Mouse (Mus musculus) kidney, adult 18-20 months (tissue): ENCODE results near the gene Terf2ip.

Experiments used
- DNase-seq: peaks from one replicate; pipeline ENCODE4 v3.0.0; 2021

Terf2ip gene

DNA sequence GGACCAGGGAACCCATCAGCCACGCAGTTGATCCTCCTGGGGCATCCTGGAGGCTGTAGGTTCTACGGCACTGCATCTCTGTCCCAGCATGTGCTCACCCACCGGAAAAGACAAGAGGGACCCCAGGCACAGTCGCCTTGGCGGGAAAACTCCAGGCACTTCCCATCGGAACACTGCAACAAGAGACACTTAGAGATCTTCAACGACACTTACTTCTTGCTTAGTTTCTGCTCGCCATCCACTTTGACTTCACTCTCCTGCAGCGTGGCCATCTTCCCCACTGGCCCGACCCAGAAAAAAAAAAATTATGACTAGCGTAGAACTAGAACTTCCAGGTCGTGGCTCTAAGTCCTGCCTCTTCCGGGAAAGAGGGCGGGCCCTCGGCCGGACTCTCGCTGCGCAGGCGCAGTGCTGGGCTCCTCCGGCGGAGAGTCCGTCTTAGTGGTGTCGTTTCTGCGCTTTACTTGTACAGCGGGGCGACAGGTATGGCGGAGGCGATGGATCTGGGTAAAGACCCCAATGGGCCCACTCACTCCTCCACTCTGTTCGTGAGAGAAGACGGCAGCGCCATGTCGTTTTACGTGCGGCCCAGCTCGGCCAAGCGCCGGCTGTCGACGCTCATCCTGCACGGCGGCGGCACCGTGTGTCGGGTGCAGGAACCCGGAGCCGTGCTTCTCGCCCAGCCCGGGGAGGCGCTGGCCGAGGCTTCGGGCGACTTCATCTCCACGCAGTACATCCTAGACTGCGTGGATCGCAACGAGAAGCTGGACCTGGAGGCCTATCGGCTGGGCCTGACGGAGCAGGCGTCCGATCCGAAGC, at the start of gene Terf2ip, which contains the start of gene Kars:
Gene Terf2ip, plus strand, starts transcription at position 402 of the 819 bp plus-strand sequence.
Gene Kars, minus strand, starts transcription at position 327 of the 819 bp plus-strand sequence.
- DNase-seq: peak; percentile 93

DNA sequence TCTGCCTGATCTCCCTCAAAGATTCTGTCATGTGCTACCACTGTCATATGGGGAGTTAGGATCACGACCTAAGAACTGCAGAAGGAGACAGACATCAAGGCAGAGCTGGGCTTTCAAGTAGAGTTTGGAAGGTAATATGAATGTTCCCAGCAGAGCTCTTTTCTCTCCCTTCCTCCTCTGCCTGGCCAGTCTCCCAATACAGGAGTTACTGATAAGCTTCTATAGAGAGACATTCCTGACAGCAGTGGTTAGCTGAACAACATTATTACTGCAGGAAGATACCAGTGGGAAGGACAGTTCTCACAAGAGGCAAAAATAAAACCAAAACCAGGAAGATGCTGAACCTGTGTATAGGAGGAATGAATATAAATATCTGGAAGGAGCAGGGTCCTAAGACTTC, 48.6 kb upstream of the Terf2ip start:
- DNase-seq: no peak

DNA sequence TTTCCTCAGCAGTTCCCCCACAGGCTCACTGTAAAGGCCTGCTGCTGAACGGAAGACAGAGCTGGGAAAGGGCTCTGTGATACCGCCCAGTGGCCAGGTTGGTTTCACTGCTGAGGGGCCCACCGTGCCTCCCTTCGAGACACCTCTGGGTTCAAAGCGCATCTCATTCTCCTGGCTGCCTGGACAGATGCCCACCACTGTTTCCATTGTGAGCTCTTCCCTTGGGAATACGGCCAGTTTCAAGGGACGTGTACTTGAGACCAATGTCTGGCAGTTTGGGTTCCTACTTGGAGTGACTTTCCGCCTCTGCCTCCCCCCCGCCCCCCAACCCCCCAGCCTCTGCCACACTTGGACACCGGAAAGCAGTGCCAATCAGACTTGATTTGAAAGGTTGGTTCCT, 48.1 kb upstream of the Terf2ip start:
- no peak for DNase-seq

DNA sequence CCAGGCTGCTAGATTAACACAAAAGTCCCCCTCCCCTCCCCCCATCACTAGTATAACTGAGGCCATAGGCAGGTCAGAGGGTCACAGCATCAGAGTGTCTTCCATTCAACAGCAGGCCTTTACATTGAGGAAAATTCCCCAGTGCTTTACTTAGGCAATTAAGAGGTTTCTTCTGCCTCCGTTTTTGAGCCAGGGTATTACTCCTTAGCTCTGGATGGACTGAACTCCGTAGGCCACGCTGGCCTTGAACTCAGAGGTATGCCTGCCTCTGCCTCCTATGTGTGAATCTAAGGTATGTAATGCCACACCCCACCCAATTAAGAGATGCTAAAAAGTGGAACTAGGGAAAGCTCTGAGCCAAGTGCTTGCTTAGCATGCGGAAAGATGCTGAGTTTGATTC, 47.7 kb upstream of the Terf2ip start:
- DNase-seq: no peak

DNA sequence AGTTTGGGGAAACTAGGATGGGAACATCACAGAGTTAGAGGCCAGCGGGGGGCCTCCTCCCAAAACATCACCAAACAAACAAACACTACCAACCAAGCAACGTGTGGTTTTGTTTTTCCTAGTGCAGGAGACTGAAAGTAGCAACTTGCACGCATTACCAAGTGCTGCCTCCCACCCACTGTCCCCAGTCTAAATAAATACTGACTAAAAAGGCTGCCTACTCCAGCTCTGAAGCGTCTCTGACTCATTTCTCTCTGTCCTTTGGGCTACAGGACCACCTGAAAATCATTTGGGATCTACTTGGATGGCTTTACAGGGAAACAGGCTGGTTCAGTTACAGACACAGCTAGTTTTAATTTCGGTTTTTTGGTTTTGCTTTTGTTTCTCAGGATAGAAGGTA, 46.8 kb upstream of the Terf2ip start:
- DNase-seq: no peak

DNA sequence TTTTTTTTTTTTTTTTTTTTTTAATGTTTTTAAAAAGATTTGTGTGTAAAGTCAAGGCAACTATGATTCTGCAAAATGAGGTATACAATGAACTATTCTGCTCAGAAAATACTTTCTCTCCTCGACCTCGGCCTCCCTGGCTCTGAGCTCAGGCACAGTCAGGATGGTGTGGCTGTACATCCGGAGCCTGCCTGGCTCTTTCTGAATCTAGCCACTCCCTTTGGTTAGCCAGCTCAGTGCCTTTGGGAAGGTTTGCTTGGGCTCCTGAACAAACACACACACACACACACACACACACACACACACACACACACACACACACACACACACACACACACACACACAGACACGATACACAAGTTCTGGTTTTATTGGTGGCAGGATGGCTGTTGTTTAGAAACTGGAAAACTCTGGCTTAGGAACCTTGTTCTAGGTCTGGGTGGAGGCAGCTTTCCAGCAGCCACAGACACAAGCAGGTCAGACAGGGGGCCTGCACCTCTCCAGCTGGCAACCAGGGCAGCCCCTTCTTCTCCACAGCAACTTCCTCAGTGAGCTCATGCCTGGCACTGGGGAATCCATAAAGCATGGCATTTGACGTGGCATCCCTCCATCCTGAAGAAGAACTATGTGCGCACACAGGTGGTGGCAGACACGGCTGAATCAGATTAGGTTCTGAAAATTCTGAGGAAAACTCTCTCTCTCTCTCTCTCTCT, 46.2 kb upstream of the Terf2ip start:
- no peak for DNase-seq

DNA sequence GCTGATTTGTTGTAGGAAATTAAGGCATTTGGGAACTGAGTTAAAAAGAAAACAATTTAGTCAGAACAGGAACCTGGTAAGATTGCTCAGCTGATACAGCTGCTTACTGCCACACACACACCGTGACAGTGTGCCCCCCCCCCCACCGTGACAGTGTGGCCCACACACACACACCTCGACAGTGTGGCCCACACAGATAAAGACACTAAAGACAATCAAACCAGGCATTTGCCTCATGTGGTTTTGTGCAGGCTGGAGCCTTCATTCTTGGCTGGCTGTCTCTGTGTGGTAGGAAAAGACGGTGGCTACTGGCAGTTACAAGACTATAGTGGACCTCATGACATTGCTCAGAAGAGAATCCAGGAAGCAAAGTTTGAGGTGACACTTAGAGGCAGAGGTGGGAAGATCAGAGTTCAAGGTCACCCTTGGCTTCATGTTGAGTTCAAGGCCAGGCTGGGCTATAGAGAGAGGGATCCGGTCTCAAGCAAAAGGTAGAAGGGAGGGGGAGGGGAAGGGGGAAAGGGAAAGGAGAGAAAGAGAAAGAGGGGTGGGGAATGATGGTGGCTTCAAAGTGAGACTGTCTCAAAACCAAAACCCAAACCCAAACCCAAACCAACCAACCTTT, 43.8 kb upstream of the Terf2ip start:
- no peak for DNase-seq

DNA sequence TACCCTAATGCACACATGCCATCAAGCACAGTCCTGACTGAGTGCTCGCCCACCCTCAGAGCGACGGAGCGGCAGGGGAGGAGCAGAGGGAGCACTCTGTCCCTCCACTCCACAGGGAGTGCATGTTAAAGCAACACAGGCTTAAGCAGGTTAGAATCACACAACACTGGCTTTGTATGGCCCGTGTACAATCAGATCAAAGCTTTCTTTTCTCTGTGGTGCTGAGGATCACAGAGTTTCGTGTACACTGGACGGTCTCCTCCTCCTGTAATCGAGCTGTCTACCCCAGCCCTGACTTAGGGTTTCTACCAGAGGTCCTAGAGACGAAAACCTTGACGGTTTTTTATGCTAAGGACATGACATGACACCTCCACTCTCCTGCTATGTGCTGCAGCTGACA, 42.7 kb upstream of the Terf2ip start:
- DNase-seq: no peak

DNA sequence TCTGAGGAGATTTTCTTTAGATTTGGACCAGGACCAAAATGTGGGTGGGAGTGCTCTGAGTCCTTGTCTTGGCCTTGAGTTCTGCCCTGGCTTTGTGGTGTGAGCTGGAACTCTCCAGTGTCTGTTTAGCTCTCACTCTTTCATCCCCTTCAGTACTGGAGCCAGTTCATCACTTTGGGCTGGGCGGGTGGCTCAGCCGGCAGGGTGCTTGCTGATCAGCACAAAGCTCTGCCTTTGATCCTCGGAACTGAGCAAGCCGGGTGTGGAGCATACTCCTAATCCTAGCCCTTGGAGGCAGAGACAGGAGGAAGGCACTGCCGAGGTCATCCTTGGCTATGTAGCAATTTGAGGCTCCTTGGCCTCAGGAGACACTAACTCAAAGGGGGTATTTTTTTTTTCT, 42.2 kb upstream of the Terf2ip start:
- no peak for DNase-seq

DNA sequence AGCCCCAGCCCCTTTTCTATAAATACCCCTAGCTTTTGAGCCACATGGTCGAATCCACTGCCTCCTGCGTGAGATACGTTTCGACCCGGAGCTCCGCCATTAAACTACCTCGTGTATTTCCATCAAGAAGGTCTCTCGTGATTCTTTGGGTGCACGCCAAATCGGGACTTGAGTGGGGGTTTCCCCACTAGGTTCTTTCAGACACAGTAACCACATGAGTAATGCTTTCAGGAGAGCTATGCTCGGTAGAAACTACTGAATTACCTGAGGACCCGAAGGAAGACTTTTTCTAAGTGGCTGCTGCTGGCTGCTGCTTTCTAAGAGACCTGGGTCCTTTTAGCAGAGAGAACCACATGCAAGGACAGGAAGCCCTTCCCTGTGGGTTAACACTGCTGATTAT, 37.1 kb upstream of the Terf2ip start:
- no peak for DNase-seq

DNA sequence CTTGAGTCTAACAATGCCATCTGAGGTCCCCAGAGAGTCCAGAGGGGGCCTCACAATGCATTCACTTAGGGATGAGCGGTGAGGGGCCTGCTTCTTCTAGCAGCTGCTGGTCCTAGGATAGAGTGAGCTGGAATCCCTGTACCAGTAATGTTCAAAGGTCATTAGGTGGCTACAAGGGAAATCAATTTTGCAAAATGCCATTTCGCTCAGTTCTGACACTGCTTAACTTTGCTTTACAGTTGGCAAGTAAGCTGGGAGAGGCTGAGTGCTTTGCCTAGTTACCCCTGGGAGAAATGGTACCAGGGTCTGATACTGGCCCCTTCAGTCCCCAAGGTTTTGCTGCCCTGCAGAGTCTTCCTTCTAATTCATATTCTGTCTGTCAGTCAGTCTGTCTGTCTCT, 35.5 kb upstream of the Terf2ip start:
- DNase-seq: no peak

DNA sequence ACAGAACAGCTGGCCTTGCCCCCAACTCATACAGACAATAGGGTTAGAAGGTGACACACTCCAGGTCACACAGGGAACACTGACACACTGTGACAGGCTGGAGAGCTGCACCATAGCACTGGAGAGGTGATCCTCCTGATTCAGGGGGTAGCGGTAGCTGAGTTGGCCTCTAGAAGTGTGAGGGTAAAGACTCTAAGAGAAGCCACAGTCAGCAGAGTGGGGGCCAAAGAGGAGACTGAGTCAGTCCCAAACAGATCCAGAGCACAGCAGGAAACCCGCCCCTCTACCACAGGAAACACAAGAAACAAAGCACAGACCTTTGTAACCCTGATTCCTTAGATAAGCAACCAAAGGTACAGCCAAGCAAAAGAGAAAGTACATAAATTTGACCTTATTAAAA, 34.9 kb upstream of the Terf2ip start:
- no peak for DNase-seq

DNA sequence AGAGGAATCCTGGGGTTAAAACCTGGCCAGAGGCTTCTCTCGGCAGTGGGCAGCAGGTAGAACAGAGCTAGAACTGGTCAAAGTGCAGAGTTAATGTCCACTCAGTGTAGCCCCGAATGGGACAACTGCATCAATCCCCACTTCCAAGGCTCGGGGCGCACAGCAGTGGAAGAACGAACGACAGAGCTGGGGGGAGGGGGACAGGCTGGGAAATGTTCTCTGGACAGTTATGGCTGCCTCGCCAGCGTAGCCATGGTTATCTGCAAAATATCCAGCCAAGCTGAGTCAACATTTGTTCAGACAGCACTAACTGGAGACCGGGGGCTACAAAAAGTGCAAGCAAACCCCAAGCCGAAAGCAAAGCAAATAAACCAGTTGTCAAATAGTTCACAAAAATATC, 33.1 kb upstream of the Terf2ip start:
- no peak for DNase-seq

DNA sequence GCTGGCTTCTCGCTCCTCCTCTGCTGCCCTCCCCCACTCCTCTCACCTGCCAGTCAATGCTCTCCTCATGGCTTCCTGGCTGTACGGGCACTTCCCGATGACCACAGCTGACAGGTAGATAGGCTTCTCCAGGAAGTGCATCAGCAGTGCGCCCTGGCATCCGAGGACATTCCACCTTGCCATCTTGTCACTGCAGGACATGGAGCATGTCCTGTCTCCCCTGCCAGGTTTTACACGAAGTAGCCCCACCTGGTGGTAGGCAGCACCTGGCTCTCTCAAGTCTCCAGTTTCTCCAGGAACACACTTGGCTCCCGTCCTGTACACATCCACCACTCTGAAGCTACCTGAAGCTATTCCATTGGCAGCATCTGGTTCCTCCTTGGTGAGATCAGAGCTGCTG, 29.1 kb upstream of the Terf2ip start:
- no peak for DNase-seq

DNA sequence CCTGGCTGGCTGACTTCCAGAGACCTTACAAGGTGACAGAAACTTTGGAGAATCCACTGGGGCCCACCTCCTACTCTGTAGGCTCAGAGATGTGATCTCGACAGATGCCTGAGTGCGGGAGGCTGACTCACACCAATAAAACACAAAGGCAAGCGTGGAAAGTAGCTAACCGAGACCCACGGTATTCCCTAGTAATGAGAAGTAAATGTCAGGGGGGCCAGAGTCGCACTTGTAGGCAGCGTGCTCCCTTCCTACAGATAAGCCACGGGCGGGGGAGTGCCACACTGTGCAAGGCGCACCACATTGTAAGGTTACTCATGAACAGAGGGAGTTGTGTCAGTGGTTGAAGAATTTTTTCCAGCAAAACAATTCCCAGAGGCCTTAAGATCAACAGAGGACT, 26.7 kb upstream of the Terf2ip start:
- DNase-seq: no peak

DNA sequence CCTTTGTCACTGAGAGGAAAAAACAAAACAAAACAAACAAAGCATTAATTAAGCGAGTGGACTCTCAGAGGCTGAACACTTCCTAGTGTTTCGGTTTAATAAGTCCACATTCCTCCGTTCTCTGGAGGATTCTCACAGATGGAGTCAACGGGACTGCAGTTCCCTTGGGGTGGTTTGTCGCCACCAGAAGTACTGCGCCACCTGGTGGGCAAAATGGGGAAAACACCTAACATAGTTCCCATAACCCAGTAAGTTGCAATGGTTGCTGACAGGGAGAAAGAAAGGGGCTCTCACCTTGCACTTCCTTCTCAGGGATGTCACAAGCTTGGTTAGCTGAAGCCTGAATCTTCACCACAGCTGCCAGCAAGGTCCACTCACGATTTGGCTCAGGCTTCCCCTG, 21.3 kb upstream of the Terf2ip start:
- DNase-seq: peak; percentile 80

DNA sequence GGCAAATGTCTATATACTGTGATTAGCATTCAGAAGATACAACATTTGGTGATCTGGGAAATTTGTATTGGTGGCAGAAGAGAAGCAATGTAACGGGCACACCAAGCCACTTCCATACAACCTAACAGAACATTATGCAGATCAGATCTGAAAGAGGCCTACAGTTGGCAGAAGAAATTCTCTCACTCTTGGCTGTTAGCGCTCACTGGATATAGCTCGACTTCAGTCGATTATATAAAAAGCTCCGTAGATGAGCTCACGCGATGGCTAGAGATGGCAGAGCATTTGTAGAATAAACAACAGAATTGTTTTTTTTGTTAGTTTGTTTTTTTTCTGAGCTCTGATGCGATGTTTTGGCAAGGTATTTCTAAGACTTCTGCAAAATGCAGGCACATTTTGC, 19.9 kb upstream of the Terf2ip start:
- no peak for DNase-seq

DNA sequence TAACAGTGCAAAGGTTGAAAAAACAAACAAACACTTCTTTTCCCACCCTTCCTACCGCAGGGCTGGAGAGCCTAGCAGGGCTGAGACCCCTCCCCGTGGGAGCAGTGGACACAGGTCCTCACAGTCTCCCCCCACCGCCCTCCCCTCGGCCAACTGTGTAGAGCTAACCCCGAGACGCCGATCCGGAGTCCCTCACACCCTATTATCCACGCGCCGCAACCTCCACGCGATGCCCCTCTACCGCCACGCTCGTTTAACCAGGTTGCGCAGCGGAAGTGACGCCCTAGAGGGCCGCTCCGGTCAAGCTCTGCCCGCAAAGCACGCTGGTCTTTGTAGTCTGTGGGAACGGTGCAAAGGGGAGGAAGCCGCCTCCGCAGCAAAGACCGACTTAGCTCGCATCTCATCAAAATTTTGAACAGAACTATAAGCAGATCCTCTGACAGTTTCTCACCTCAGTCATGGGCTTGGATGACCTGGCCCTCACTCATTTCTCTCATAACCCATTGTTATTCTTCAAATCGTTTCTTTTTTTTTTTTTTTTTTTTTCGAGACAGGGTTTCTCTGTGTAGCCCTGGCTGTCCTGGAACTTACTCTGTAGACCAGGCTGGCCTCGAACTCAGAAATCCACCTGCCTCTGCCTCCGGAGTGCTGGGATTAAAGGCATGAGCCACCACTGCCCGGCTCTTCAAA, 19.0 kb upstream of the Terf2ip start, which contains the start of gene Adat1:
Gene Adat1, minus strand, starts transcription at position 290 of the 690 bp plus-strand sequence.
- peak; percentile 83 for DNase-seq

DNA sequence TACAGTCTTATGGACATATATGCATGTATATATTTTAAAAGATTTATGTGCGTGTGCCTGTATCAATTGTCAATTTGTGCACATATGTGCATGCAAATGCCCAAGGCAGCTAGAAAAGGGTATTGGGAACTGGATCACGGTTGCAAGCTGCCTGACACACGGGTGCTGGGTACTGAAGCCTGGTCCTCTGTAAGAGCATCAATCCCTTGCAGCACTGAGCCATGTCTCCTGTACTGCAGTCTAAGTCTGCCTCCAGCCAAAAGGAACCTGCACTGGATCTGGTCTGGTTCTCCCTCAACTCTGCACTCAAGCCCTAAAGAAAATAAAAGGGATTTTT, 18.5 kb upstream of the Terf2ip start:
- no peak for DNase-seq

DNA sequence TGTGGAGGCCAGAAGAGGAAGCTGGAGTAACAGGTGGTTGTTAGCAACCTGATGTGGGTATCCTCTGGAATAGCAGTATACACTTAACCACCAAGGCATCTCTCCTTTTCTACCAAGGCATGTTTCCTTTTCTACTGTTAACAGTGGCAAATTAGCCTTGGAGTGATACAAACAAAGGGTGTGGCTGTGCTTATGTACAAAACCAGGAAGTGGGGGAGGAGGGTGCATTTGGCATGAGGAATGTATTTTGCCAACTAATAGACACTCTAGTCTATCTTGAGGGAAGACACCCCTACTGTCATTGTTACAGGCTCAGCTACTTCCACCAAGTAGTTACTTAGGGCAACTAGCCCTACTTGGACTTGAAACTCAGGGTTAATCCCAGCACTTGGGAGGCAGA, 6.4 kb upstream of the Terf2ip start:
- no peak for DNase-seq

DNA sequence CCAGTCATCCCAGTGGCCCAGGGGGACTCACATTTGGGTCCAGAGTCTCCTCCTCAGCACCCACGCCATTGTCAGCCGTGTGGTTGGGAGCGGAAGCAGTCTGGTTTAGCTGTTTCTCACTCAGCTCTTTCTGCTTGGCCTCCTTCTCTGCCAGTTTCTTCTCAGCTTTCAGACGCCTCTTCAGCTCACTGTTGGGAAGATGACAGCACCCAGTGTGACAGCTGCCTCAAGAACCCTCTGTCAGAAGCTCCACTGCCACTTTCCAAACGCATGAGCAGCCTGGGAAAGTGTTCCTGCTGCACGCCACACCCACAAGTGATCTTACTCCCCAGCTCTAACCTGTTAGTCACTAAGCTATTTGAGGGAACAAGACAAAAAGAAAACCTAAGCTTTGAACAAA, 5.6 kb upstream of the Terf2ip start:
- no peak for DNase-seq

DNA sequence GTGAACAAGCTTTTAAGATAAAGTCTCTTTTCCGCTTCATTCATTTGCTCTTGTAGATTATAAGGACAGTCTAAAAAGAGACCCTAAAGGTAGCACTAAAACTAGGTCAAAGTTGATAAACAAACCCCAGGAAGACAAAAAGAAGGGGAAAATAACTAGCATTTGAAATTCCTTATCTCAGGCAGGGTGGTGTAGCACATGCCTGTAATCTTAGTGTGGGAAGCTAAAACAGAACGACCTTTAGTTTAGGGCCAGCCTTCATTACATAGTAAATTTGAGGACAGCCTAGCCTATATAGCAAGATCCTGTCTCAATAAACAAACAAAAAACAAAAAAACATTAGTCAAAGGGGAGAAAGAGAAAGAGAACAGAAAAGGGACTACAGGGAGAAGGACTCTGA, 3.5 kb upstream of the Terf2ip start:
- no peak for DNase-seq

DNA sequence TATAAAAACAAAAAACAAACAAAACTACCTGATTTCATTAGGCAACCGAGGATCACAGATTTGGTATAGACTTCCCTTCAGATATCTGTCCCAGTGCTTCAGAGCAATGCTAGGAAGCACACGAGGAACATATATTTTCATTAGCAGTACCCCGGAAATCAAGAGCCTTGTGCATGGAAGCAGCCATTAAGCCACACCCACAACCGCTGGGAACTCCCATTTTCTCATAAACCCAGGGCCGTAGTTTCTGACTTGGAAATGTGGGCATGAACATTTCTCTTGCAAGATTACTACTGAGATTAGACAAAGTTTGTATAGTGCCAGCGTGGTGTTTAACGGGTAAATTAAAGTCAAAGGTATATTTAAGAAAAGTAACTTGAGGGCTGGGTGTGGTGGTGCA, 1.6 kb upstream of the Terf2ip start:
- no peak for DNase-seq
